Mouse (Mus musculus) spleen, adult 2 months (tissue): ENCODE results near the gene Osm.

Experiments used
- CTCF ChIP-seq: fragments of 200-500 bp; IDR thresholded peaks from 2 replicates; pipeline ENCODE4 v1.5.1; 2011; ENCODE audit warnings: mild to moderate bottlenecking, inconsistent platforms; ENCODE audit not compliant: insufficient read depth, insufficient read length, insufficient replicate concordance; ENCODE audit errors: extremely low read depth
- POLR2A ChIP-seq: fragments of 200-500 bp; IDR thresholded peaks from 2 replicates; pipeline ENCODE4 v1.6.1; 2011; ENCODE audit warnings: low read depth, low read length, inconsistent platforms

DNA sequence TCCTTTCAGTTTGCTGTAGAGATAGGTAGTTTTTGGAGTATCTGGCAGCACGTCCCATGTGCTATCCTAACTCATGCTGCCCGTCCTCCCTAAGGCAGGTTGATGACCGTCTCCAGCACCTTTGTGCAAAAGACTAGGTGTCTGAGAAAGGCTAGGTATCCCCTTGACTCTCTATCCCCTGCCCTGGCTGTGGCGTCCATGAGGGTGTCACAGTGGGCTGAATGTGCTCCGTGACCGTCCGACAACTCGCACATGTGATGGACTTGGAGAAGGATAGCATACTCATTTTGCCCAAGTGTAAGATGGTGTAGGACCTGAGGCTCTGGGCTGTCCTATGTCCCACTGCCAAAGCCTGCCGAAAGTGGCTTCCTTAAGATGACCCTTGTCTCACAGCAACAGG is 28.6 kb upstream of the Osm start:
- TF ChIP-seq CTCF (no peak), POLR2A (no peak)
